Mouse (Mus musculus): ENCODE measurements around the gene Rcan2. TPM values are rescaled to one million over a fixed set of nuclear protein-coding genes. Genes with fewer than 3 reads are reported as not detected.
"Not testable (repeated sequence)": the region's sequence is repeated elsewhere in the genome, so short reads cannot be mapped to it uniquely, and the experiment has no call there.

Gene Rcan2
- total RNA-seq, 2 experiments from 2014 or later = 39.1 to 48.2 TPM

GRCm38 (mm10) chr17:43824781-43825410 is 23.7 kb downstream of the Rcan2 start:
- DNase-seq = no peak

- DNase-seq = not testable (repeated sequence)
These were observed 24.2 kb downstream of the Rcan2 start for GRCm38 (mm10) chr17:43825411-43825785.

GRCm38 (mm10) chr17:43827261-43827660 is 26.1 kb downstream of the Rcan2 start:
- no peak for DNase-seq

- no peak for DNase-seq
These were observed 31.4 kb downstream of the Rcan2 start for GRCm38 (mm10) chr17:43832401-43833124.

- no peak for DNase-seq
These were observed 39.1 kb downstream of the Rcan2 start for GRCm38 (mm10) chr17:43840208-43840607.

GRCm38 (mm10) chr17:43846714-43847113 is 45.6 kb downstream of the Rcan2 start:
- no peak for DNase-seq

- DNase-seq = no peak
These were observed 47.8 kb downstream of the Rcan2 start for GRCm38 (mm10) chr17:43848903-43849302.

GRCm38 (mm10) chr17:43855132-43855531 is 54.0 kb downstream of the Rcan2 start:
- DNase-seq = no peak

- DNase-seq = no peak
These were observed 54.9 kb downstream of the Rcan2 start for GRCm38 (mm10) chr17:43856081-43856480.

GRCm38 (mm10) chr17:43868808-43869207 is 67.7 kb downstream of the Rcan2 start:
- DNase-seq = no peak

- no peak for DNase-seq
These were observed 68.5 kb downstream of the Rcan2 start for GRCm38 (mm10) chr17:43869677-43870076.

- DNase-seq = no peak
These were observed 73.3 kb downstream of the Rcan2 start for GRCm38 (mm10) chr17:43874417-43874816.

GRCm38 (mm10) chr17:43877425-43877824 is 76.3 kb downstream of the Rcan2 start:
- no peak for DNase-seq

GRCm38 (mm10) chr17:43883016-43883415 is 81.9 kb downstream of the Rcan2 start:
- DNase-seq = no peak

GRCm38 (mm10) chr17:43886262-43886661 is 85.1 kb downstream of the Rcan2 start:
- no peak for DNase-seq

- no peak for DNase-seq
These were observed 86.8 kb downstream of the Rcan2 start for GRCm38 (mm10) chr17:43887931-43888330.

- no peak for DNase-seq
These were observed 96.2 kb downstream of the Rcan2 start for GRCm38 (mm10) chr17:43897346-43897745.

- peak; percentile 23 for DNase-seq
These were observed 98.4 kb downstream of the Rcan2 start for GRCm38 (mm10) chr17:43899405-43900092.

GRCm38 (mm10) chr17:43900133-43900532 is 99.0 kb downstream of the Rcan2 start:
- DNase-seq = no peak

- no peak for DNase-seq
These were observed 100.3 kb downstream of the Rcan2 start for GRCm38 (mm10) chr17:43901474-43901873.

GRCm38 (mm10) chr17:43903807-43904771 is 102.9 kb downstream of the Rcan2 start:
- peak; percentile 7 for DNase-seq

GRCm38 (mm10) chr17:43904896-43905295 is 103.7 kb downstream of the Rcan2 start:
- DNase-seq = no peak
